Mouse (Mus musculus) adrenal gland, adult 18-20 months (tissue): ENCODE data around the gene Ankrd42. TPM values are rescaled to one million over a fixed set of nuclear protein-coding genes. Genes with fewer than 3 reads are reported as not detected.

Source experiments
- DNase-seq, 2 experiments: peaks; one replicate each; pipeline ENCODE4 v3.0.0; 2021 to 2022; ENCODE audit warnings: low spot score in 2 of 2
- long read RNA-seq, 2 experiments: library from polyadenylated mRNA; stranded (forward); transcript quantifications; one replicate each; pipeline ENCODE4 v2.0.0; 2021
- total RNA-seq, 2 experiments: library from RNA; stranded (reverse); gene quantifications; 1 replicate in 1 of 2; 2 replicates in 1 of 2; pipeline ENCODE4 v1.2.3; 2021

The Ankrd42 gene
- 1 to 10 TPM; 6.5 to 8.3 TPM for total RNA-seq
- long read RNA-seq, experiment 1, transcript Ankrd42-202 (12 exons, 2,782 nt): major isoform, 6 of 10 reads
- long read RNA-seq, experiment 1, partial matches to known transcripts: 2 of 10 reads
- long read RNA-seq, experiment 1, other reads (novel, unspliced or antisense): 1 of 10 reads
- long read RNA-seq, experiment 2, transcript Ankrd42-202 (12 exons, 2,782 nt): major isoform, 19 of 26 reads
- long read RNA-seq, experiment 2, partial matches to known transcripts: 1 of 26 reads
- long read RNA-seq, experiment 2, other reads (novel, unspliced or antisense): 6 of 26 reads

DNA sequence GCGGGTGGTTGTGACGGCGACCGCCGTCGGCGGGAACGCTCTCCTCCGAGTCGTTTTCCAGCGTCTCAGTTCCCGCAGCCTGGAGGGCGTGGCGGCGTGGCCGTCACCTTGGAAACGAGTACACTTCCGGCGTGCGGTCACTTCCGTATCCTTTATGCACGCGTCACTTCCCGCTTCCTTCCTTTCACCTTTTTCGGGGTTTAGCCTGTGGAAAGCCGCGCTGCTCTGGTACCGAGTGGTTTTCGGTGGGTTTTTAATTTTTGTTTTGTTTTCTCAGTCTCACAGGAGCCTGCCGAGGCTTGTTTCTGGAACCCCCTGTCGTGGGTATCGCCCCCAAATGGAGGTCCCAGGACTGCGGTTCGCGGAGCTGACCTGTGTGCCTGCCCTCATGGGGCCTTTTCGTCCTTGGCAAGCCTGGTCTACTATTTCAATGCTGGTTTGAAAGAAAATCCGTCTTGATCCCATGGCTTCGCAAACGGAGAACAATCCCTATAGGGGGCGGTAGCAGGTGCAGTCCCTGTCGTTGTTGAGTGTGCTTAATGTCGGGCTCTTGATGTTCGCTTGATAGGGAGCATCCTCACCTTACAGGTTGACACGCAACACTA is at the start of gene Ankrd42:
Ankrd42 (minus strand) TSS at position 122 of the 605 bp plus-strand sequence.
- peak; percentile 88 to 90 for DNase-seq

- no peak for DNase-seq
These were observed 40.4 kb upstream of the Ankrd42 start for GRCm38 (mm10) chr7:92677346-92677745.

GRCm38 (mm10) chr7:92675131-92675530 is 38.2 kb upstream of the Ankrd42 start:
- no peak for DNase-seq

DNA sequence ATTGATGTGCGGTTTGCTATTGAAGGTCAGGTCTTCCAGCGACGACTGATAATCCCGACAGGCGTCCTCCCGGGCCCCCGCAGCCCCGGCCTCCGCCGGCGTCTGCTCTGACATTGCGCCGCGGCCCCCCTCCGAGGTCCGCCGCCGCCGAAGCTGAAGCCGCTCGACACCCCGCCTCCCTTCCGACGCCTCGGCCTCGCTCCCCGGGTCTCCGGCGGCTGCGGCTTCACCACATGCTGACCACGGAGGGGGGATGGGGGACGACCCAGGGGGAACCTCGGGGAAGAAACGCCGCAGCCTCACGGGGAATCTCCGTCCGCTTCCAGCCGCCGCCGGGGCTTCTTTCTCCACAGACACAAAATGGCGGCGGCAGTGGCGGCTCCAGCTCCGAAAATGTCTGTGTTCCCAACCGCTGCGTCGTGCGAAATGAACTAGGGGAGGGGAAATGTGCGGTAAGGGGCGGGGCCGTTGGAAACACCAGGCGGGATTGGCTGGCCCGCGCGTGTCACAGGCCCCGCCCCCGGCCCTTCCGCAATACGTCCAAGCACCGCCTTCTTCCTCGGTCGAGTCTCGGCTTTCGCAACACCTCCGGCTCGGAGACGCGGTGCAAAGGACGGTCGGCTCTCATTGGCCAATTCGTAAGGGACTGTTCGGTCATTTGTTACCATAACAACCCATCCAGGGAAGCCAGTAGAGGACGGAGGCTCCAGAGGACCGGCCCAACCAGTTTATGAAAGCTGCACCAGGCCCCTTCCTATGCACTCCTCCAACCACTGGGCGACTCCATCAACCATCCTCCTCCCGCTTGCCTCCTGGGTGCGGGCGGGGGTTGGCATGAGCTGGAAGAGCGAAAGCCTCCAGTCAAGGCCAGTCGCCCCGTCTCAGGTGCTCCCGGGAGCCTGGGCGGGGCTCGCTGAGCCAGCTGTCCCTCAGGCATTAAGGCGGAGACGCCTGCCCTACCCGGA is 32.8 kb upstream of the Ankrd42 start, which contains the start of gene Pcf11:
Pcf11 (minus strand) TSS at position 428 of the 965 bp plus-strand sequence.
- peak; percentile 96 to 97 for DNase-seq

DNA sequence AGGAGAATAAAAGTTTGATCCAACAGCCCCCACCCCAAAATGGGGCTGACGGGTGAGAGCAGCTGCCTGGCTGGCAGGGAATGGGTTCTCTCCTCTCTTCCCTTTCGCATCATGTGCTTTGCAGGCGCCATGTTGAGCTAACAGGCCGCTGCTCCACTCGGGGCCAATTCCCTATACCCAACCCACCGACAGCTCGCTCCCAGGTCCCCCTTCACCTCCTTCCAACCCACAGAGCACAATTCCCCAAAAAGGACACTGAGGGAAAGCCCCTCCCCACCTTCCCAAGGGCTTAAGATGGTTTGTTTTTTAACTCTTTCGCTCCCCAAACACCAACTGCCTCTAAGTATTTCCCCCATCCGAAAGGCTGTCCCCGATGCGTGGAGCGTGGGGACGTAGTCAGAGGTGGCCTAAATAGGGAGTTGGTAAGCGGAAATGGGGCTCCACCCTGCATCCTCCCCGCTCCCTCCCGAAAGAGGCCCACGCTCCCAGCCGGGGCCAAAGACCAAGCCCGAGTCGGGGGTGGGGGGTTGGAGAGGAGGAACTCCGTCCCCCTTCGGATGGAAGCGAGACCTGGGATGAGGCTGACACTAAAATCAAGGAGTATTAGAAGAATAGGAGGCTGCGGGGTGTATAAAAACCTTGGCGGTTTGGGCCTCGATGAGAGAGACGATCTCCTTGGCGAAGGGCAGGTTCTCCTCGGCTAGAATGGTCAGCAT is 32.0 kb upstream of the Ankrd42 start:
- peak; percentile 54 to 56 for DNase-seq

GRCm38 (mm10) chr7:92666274-92666820 is 29.4 kb upstream of the Ankrd42 start:
- DNase-seq: no peak

DNA sequence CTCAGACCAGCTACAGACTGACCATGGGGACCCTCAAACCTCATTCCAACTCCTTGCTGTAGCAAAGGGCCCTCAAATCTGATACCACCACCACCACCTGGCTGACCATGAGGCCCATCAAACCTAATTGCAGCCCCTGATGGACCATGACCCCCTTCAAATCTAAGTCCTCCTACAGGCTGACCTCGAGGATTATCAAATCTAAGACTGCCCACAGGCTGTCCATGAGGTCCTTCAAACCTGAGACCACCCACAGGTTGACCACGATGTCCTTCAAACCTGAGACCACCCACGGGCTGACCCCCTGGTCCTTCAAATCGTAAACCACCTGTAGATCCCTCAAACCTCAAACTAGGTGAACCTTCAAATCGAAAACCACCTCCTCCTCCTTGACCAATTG is 21.1 kb upstream of the Ankrd42 start:
- DNase-seq: no peak

GRCm38 (mm10) chr7:92656386-92656785 is 19.4 kb upstream of the Ankrd42 start:
- no peak for DNase-seq

DNA sequence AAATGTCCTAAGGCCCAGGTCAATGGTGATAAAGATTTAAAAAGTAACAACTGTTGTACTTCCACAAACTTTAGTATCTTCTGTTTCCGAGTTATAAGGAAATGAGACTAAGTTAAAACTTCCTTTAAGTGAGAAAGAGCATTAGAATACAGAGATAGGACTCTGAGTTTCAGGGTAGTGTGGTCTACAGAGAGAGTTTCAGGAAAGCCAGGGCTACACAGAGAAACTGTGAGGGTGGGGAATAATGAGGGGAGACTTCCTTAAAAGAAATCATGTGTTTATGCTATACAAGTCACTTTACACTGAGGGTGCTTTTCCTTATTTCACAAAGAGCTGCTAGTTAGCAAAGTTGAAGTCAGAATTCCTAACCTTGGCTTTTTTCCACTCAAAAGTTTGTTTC is 16.4 kb upstream of the Ankrd42 start:
- no peak for DNase-seq

DNA sequence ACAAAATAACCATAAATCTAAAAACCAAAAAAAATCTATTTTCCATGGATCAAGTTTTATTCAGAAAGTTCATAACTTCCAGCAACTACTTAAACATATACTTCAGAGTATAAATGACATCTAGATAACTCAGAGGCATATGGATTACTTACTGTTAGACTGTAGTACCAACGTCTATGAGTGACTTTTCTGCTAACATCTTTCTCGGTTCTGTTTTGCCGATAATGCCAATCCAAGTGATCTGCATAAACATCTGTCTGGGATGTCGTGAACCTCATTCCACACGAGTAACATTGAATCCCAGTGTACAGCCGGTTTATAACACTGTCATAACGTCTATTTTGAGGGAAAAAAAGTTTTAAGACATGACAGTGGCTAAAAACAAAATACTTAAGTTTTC is 10.8 kb upstream of the Ankrd42 start:
- no peak for DNase-seq

- DNase-seq: no peak
These were observed 5.4 kb upstream of the Ankrd42 start for GRCm38 (mm10) chr7:92642358-92642757.

GRCm38 (mm10) chr7:92638050-92638449 is 1.1 kb upstream of the Ankrd42 start:
- no peak for DNase-seq

GRCm38 (mm10) chr7:92636295-92637011 is 489 bp downstream of the Ankrd42 start:
- no peak for DNase-seq

GRCm38 (mm10) chr7:92630167-92630566 is 6.8 kb downstream of the Ankrd42 start:
- no peak for DNase-seq

DNA sequence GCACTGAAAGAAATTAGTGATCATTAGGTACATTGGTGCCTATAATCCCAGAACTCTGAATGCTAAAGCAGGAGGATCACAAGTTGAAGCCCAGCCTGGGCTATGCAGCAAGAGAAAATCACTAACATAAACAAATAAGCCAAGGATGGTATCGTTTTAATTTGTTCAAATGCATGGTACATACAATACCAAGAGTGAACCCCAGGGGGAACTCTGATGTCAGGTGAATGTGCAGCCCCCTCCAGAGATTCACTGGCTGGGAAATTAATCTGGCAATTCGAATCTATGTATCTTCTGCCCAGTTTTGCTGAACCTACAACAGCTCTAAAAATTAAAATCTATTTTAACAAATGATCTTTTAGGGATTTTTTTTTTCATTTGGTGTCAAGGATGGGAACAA is 12.5 kb downstream of the Ankrd42 start:
- no peak for DNase-seq

GRCm38 (mm10) chr7:92610830-92611229 is 26.1 kb downstream of the Ankrd42 start:
- DNase-seq: no peak

GRCm38 (mm10) chr7:92604961-92605360 is 32.0 kb downstream of the Ankrd42 start:
- peak in 1 of 2 experiments; percentile 12 for DNase-seq

- DNase-seq: no peak
These were observed 46.1 kb downstream of the Ankrd42 start for GRCm38 (mm10) chr7:92590842-92591241.

- DNase-seq: no peak
These were observed 47.0 kb downstream of the Ankrd42 start for GRCm38 (mm10) chr7:92589986-92590385.

- no peak for DNase-seq
These were observed 53.4 kb downstream of the Ankrd42 start for GRCm38 (mm10) chr7:92583567-92583966.
